Mouse (Mus musculus) liver, embryonic 14.5 days (tissue): Measurements from ENCODE around the gene Coa3.

Experiments used
- CTCF ChIP-seq: IDR thresholded peaks from 2 replicates; pipeline ENCODE4 v1.5.1; 2016; ENCODE audit warnings: antibody characterized with exemption, low read depth, control low read depth
- EP300 ChIP-seq: IDR thresholded peaks from 2 replicates; pipeline ENCODE4 v1.6.1; 2016; ENCODE audit warnings: antibody characterized with exemption, low read depth

DNA sequence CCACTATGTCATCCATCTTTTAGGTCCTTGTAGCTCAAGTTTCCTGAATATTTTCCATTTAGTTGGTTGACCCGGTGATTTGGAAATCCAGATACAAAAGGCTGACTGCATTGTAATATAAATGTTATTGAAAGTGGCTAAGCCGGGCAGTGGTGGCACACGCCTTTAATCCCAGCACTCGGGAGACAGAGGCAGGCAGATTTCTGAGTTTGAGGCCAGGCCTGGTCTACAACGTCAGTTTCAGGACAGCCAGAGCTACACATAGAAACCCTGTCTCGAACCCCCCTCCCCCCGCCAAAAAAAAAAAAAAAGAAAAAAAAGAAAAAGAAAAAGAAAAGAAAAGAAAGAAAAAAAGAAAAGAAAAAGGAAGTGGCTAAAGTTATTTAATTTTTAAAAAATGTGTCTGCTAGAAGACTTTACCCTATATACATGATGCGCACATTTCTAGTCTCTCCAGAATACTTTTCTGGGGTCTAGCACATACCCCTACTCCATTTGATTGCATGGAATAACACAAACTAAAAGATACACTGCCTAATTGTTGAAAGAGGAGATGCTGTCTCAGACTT lies 36.3 kb upstream of the Coa3 start:
- TF ChIP-seq CTCF, result no peak
- no peak for TF ChIP-seq EP300
